Mouse (Mus musculus): Measurements from ENCODE around the gene Clcnkb.

Gene Clcnkb

GRCm38 (mm10) chr4:141357811-141358210 is 58.0 kb downstream of the Clcnkb start:
- DNase-seq (ENCODE audit: low spot score), result no peak
